Mouse (Mus musculus) activated CD4-positive, CD25-positive, alpha-beta regulatory T cell, adult 4 months (primary cell): ENCODE results near the gene Fcrl5. TPM values are rescaled to one million over a fixed set of nuclear protein-coding genes. Genes with fewer than 3 reads are reported as not detected.
"Not testable (repeated sequence)": the region's sequence is repeated elsewhere in the genome, so short reads cannot be mapped to it uniquely, and the experiment has no call there.

ENCODE experiments used
- ATAC-seq: one replicate; pipeline ENCODE4 v1.8.0; 2017
- polyA plus RNA-seq, 2 experiments: library from polyadenylated mRNA; unstranded; fragments of 100-300 nt; shearing (Covaris generic); gene quantifications; one replicate each; pipeline ENCODE4 v1.2.1; 2017

The Fcrl5 gene
- polyA plus RNA-seq, result not detected

GRCm38 (mm10) chr3:87435479-87435878 lies at the start of gene Fcrl5:
Gene Fcrl5, plus strand, starts transcription at chr3:87435773.
- no peak for ATAC-seq

GRCm38 (mm10) chr3:87390935-87391334 lies 44.6 kb upstream of the Fcrl5 start:
- ATAC-seq, result no peak

DNA sequence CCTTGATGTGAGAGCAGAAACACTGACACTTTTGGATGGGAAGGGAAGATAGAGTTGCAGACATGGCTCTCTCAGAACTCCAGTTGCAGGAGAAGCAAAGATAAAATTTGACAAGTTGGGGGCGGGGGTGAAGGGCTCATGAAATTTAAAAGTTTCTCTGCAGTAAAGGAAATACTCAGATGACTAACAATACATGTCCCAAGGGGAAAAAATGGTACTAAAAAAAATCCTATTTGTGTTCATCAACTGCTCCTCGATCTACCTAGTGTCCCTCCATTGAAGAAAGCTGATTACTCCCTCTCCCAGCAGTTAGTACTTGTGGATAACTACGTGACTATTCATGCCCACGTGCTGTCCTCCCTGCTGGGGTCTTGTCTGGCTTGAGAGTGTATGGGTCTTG lies 36.8 kb upstream of the Fcrl5 start:
- ATAC-seq, result no peak

- no peak for ATAC-seq
Observed at GRCm38 (mm10) chr3:87399906-87400305, 35.7 kb upstream of the Fcrl5 start.

DNA sequence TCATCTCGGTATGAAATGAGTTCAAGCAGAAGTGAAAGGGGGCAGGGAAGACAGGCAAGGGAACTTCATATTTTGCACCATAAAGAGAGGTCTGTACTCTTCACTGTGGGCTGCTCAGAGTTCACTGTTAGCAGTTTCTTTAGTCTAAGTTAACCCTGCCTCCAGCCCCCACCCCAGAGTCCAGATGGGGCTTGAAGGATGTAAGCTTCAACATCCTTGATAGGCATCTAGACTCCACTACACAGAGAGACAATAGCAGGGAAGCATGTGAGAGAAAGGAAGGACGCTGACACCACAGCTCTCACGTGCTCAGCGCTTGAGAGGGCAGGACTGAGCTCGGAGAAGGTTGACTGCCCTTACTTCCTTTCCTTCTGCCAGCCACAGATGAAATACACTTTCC lies 34.3 kb upstream of the Fcrl5 start:
- no peak for ATAC-seq

GRCm38 (mm10) chr3:87408171-87408570 lies 27.4 kb upstream of the Fcrl5 start:
- peak; percentile 75 for ATAC-seq

GRCm38 (mm10) chr3:87409196-87409935 lies 26.2 kb upstream of the Fcrl5 start:
- no peak for ATAC-seq

GRCm38 (mm10) chr3:87410605-87411004 lies 25.0 kb upstream of the Fcrl5 start:
- ATAC-seq, result no peak

DNA sequence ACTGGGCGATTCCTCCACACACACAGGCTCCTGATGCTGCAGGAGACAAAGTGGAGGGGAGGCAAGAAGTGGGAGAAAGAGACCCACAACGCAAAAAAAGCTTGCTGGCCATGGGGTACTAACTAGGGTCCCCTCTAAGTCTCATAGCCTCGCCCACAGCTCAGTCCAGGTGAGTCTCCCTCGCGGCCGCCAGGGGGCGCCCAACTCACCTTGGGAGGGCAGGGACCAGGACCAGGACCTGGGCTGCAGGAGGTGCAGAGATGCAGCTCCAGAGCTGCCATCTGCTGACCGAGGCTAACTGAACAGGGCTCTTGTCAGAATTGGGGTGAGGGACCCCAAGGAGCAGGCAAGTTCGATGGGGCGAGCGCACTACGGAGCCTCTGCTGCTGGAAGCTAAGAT lies 24.4 kb upstream of the Fcrl5 start:
- no peak for ATAC-seq

DNA sequence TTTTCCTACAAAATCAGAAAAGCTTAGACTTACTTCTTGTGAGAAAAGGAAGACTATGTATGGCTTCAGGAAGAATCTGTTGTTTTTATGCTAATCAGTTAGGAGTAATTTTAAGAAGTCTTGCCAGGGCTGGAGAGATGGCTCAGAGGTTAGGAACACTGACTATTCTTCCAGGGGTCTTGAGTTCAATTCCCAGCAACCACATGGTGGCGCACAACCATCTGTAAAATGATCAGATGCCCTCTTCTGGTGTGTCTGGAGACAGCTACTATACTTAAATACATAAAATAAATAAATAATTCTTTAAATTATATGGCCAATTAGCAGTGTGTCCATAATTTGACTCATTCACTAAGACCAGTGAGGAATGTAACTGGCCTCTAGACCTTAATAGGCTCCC lies 14.9 kb upstream of the Fcrl5 start:
- no peak for ATAC-seq

- no peak for ATAC-seq
Observed at GRCm38 (mm10) chr3:87422386-87422910, 13.1 kb upstream of the Fcrl5 start.

- ATAC-seq, result no peak
Observed at GRCm38 (mm10) chr3:87440586-87440985, 5.0 kb downstream of the Fcrl5 start.

GRCm38 (mm10) chr3:87443968-87444367 lies 8.4 kb downstream of the Fcrl5 start:
- no peak for ATAC-seq

DNA sequence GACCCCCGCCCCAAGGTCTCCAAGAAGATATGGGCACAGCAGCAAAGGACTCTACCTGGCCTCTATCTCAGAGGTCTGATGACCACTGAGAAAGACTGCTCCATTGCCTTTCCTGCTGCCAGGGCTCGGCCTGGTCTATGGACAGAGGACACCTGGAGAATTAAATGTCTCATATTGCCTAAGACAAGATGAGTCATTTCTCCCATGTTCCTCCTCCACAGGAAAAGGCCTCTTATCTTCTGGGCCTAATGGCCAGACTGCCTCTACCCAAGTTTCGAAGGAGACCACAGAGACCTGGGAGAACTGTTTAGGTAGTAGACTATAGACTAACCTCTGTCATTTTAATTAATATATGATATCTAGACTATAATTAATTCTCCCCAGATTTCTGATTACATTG lies 29.9 kb downstream of the Fcrl5 start:
- no peak for ATAC-seq

DNA sequence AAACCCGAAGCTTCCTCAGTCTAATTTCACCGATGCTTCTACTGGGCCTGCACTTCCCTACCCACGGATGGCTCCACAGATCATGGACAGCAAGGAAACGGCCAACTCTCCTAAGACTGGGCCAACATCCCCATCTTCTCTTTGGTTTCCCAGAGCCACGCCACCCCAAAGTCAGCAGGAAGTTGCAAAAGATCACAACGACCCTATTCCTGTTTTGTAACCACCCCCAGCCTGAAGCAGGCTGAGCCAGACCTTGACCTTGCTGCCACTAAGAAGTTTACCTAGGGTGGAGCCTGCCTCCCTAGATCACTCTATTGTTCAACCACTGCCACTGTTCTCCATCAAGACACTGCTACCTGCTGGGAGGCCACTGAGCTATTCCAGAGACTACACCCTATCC lies 31.4 kb downstream of the Fcrl5 start:
- no peak for ATAC-seq

- ATAC-seq, result no peak
Observed at GRCm38 (mm10) chr3:87467416-87467815, 31.8 kb downstream of the Fcrl5 start.

DNA sequence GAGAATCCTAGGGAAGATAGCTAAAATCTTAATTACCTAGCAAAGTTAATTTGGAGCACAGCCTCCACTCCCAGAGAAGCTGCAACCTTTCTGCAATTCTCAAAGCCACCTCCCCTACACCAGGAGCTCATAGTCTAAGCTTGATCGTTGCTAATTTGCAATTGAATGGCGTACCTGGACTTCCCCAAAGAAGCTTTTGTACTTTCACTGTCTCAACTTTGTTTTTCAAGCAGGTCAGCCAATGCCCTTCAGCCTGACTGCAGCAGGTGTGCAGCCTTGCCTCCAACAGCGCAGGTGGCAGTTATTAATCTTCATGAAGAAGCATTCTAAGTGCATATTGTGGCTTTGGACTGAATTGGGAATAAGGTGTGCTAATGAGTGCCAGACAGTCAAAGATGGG lies 42.4 kb downstream of the Fcrl5 start:
- not testable (repeated sequence) for ATAC-seq

DNA sequence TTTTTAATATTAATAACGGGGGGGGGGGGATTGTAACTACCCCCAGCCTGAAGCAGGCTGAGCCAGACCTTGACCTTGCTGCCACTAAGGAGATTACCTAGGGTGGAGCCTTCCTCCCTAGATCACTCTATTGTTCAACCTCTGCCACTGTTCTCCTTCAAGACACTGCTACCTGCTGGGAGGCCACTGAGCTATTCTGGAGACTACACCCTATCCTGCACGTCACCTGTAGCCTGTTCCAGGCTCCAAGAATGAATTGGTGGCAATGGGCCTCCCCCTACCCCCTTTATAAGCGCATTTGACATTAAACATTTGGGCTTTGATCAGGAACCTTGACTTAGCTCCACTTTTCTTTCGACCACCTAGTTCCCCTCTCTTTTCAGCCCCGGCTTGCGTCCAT lies 43.0 kb downstream of the Fcrl5 start:
- ATAC-seq, result not testable (repeated sequence)

DNA sequence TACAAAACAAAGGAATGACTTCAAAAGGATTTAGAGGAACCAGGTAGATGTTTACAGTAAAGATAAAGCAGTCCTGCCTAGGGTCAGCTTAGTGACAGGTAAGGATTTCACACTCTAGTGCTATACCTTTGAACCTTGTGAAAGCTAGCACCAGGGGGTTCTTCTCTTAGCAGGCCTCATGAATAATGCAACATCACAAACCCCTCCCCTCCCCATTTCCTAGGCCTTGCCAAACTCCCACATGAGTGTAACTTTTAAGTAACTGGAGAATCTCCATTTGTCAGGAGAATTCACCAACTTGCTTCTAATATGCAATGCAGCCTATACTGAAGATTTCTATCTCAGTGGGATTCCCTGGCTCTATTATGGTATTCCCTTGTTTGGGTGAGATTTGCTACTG lies 43.7 kb downstream of the Fcrl5 start:
- ATAC-seq, result not testable (repeated sequence)

GRCm38 (mm10) chr3:87487392-87487791 lies 51.8 kb downstream of the Fcrl5 start:
- ATAC-seq, result no peak

DNA sequence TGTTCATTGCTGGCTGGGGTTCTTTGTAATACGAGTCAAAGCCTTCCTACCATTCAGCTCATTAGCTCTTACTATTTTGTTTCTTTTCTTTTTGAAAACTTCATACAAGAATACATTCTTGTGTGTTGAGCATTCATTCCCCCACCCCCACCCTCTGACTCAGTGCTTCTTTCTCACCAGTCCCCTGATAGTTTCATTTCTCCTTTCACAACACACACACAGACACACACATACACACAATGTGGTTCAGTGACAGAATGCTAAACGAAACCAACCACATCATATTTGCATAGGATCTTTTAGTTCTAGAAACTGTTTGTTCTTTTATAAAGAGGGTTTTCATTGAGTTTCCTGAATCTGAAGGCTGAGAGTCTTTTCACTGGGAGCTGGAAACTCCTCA lies 52.3 kb downstream of the Fcrl5 start:
- no peak for ATAC-seq

- ATAC-seq, result no peak
Observed at GRCm38 (mm10) chr3:87498266-87498665, 62.7 kb downstream of the Fcrl5 start.

GRCm38 (mm10) chr3:87499072-87499471 lies 63.5 kb downstream of the Fcrl5 start:
- peak; percentile 69 for ATAC-seq
